Mouse (Mus musculus): ENCODE measurements around the gene Tmem270. TPM values are rescaled to one million over a fixed set of nuclear protein-coding genes. Genes with fewer than 3 reads are reported as not detected.

Gene Tmem270
- total RNA-seq, 2 experiments from 2014 or later: not detected

Other genes starting within 250 kb of the Tmem270 start
- gene Limk1, start 218.1 kb downstream of the Tmem270 start, total RNA-seq (2021): 10 to 100 TPM; 39.9 to 41.8 TPM
- gene Eln, start 159.4 kb downstream of the Tmem270 start, total RNA-seq (2021): 10 to 100 TPM; 15.8 to 17.5 TPM
- gene Cldn13, start 8.8 kb upstream of the Tmem270 start, total RNA-seq (2021): not detected
- 1 to 10 TPM; 9.2 to 9.3 TPM for gene Mettl27, start 25.6 kb upstream of the Tmem270 start, total RNA-seq (2021)
- not detected for gene Cldn4, start 40.2 kb upstream of the Tmem270 start, total RNA-seq (2021)
- 1 to 10 TPM in 1 of 2 experiments, under 1 TPM in 1; 0.59 to 1.2 TPM for gene Cldn3, start 79.5 kb upstream of the Tmem270 start, total RNA-seq (2021)
- 10 to 100 TPM; 32.0 to 33.4 TPM for gene Abhd11, start 102.4 kb upstream of the Tmem270 start, total RNA-seq (2021)
- gene Stx1a, start 116.7 kb upstream of the Tmem270 start, total RNA-seq (2021): 100 to 1,000 TPM; 113 to 115 TPM
- 10 to 100 TPM; 43.7 TPM for gene Dnajc30, start 157.5 kb upstream of the Tmem270 start, total RNA-seq (2021)
- gene Bud23, start 158.2 kb upstream of the Tmem270 start, total RNA-seq (2021): 10 to 100 TPM; 48.7 to 51.6 TPM
- gene Vps37d, start 171.5 kb upstream of the Tmem270 start, total RNA-seq (2021): 10 to 100 TPM; 30.4 to 32.8 TPM
- 1 to 10 TPM; 3.1 to 5.8 TPM for gene Mlxipl, start 183.2 kb upstream of the Tmem270 start, total RNA-seq (2021)
- gene Tbl2, start 242.9 kb upstream of the Tmem270 start, total RNA-seq (2021): 10 to 100 TPM; 32.1 to 34.4 TPM